Mouse (Mus musculus) ES-CJ7 (cell line): ENCODE measurements around the gene Ddr2.

Experiments used
- DNase-seq: peaks from one replicate; pipeline ENCODE4 v3.0.0; 2011; ENCODE audit warnings: low read depth, low spot score

Gene Ddr2

DNA sequence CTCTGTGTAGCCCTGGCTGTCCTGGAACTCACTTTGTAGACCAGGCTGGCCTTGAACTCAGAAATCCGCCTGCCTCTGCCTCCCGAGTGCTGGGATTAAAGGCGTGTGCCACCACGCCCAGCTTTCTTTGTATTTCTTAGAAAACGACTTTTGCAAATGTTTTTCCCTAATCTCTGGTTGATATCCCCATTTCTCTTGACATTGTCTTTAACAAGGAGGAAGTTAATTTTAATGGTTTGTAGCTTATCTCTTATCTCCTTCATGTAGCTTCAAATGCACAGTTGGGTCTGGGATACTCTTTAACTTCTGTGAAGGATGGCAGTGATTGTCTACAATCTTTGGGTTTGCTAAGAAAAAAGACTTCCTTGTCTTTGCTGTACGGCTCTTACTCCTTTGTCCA, 7.7 kb downstream of the Ddr2 start:
- peak; percentile 59 for DNase-seq

DNA sequence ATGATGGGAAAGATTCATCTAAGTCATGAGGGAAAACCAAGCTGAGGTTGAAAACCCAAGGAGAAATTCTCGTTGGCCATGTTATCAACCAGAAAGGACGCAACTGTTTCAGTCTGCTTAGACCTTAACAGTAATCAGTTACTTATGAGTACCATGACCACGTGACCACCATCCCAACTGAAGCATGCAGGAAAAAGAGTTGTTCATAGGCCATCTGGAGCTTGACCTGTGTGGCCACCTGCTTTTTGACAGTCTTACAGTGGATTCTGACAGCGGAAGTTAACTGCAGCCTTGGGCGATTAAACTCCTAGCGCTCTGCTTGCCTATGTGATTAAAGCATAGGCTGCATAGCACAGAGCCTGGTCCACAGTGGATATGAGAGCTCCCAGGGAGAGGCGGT, 23.9 kb downstream of the Ddr2 start:
- DNase-seq = no peak

DNA sequence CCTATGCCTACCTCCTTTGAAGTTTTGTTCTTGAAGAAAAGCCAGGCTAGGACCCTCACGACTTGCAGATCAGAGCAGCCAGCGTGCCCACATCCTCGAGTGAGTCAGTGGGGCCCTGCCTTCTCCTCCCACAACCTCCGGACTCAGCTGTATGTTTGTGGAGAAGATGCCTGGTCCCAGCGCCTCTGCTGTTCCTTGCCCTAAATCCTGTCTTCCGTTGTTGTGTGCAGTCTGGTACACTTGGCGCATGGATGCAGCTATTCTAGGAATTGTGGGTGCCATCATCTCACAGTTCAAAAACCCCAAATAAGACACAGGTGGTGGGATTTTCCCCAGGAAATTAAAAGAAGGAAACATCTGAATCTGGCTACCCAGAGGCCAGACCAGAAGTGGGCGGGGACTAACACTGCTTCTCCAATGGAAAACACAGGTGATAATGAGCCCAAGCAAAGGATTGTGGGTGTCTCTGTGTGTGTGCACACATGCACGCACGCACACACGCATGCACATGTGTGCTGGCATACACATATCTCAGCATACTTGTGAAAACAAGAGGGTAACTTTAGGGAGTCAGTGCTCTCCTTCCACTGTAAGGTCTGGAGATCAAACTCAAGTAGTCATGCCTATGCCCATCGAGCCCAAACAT, 26.3 kb downstream of the Ddr2 start:
- no peak for DNase-seq

DNA sequence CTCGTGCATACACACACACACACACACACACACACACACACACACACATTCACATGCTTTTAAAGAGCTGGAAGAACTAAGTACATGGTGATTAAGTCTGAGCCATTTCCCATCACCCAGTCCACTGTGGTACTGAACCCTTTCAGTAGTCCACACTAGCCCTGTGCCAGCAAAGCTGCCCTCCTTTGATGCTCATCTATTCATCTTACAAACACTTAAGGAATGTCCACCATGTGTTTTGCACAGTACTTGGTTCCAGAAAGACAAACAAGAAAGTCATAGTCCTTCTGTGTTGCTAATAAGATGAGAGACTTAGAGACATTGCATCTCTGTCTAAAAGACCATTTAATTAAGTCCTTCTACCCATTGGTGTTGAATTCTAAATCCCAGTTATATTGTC, 29.7 kb downstream of the Ddr2 start:
- DNase-seq = no peak

DNA sequence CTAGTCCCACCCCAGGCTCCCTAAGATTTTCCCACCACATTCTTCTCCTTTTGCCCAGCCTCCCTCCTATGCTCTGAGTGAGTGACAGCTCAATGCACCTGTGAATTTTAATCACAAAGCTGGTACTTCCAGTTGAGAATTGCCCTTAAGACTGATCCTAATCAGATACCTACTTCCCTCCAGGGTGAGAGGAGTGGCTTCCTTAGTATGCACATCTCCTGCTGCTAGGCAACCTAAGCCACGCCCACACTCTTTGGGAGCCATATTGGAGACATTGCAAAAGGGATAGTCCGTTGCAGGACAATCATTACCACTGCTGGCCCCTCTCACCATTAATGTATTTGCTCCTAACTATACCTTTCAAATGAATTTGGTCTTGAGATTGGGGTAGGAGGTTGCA, 31.1 kb downstream of the Ddr2 start:
- peak; percentile 38 for DNase-seq

DNA sequence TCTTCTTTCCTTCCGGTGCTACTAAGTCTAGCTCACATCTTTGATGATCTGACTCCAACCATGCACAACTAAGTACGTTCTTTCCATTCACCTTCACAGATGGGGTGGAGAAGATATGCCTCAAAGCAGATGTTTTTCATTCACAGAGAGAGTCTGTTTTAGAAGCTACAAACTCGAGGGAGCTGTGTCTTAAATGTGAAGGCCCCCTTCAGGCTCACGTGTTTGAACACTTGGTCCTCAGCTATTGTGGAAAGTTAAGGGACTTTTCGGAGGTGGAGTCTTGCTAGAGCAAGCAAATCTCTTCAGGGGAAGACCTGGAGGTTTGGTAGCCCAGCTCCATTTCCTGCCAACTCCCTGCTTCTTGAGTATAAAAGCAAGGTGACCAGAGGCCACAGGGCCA, 34.2 kb downstream of the Ddr2 start:
- DNase-seq = no peak

DNA sequence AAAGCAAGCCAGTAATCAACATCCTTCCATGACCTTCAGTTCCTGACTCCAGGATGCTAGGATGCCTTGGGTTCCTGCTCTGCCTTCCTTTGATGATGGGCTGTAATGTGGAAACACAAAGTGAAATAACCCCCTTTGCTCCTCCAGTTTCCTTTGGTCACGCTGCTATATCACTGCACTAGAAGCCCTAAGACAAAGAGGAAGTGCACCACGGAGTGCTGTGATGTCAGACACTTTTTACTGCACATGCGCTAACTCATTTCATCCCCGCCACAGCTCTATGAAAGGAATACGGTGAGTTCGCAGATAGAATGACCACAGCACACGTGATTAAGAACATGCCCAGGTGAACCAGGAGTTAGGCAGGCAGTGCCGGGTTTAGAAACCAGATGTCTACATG, 36.8 kb downstream of the Ddr2 start:
- no peak for DNase-seq

DNA sequence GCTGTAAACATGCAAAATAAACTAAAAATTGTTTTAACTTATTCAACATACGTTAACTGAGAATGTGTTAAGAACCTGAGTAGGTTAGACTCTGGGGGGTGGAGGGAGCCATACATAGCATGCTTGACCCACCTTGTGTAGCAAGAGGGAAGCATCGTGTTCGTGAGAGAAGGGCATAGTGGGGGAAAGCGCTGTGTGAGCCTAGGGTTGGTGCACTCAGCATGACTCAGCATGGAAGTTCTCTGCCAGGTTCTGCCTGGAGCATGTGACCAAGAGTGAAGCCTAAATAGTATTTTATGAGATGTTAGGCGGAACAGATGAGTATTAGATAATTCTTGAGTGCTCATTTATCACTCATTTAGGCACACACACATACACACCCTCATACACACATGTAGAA, 41.4 kb downstream of the Ddr2 start:
- DNase-seq = no peak

DNA sequence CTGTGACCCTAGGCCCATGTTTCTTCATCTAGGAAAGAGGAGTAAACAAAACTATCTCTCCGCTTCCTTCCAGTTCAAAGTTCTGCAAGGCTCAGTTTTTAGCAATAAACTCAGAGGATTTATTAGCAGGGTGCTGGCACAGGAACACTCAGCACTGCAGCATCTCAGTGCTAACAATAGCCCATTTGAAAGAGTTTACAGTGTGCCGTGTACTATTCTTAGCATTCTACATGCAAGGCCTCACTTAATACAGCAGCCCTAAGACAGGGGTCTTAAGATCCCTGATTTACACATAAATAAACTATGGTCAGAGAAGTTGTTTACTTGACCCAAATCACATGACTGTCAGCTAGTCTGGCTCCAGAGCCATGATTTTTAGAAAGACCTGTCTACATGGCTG, 44.6 kb downstream of the Ddr2 start:
- DNase-seq = no peak

DNA sequence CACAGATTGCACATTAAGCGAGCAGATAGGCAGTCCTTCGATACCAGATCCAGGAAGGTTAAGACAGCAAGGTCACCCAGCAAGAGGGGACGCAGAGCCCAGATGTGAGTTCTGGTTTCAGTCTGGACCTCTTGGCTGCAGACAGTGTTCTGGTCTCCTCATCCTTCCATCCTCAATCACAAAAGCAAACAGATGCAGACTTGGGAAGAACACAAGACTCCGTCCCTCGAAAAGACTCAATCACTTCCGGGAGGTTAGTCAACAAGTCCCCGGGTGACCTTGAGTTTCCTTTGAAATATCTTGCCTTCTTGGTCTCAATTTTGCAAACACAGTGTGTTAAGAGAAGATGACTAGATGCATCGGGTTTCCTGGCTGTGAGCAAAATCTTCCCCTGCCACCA, 45.6 kb downstream of the Ddr2 start:
- no peak for DNase-seq

DNA sequence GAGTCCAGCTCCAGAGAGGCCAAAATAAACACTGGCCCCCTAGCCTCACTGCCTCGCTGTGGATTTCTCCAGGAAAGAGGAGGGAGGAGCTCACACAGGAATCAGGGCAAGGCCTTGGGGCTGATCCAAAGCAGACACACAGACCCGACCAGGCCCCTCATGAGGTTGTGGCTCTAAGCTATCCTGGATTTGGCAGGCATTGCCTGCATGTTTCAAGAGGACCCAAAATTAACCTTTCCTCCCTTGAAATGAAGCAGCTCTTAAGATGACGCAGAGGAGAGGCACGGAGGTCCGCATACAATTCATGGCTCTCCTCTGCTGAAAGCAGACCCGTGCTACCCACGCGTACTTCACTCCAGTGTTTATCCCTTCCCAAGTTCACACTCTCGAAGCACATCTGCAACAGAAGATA, 46.5 kb downstream of the Ddr2 start:
- no peak for DNase-seq

DNA sequence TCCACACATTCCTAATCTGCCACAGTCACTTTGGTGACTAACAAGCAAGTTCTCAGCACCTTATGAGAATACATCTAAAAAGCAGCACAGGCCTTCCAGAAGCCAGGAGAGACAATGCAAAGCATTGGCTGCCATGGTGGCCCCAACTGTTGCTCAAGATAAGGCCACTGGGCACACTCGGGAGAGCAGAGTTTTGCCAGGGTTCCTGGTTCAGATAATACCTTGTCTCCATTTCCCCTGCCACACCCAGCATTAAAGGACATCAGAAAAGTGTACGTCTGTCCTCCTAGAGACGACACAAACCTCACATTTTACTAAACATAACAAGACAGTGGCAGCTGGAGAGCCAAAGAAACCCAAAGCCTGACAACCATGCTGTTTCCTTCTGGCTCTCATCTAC, 50.3 kb downstream of the Ddr2 start:
- no peak for DNase-seq

DNA sequence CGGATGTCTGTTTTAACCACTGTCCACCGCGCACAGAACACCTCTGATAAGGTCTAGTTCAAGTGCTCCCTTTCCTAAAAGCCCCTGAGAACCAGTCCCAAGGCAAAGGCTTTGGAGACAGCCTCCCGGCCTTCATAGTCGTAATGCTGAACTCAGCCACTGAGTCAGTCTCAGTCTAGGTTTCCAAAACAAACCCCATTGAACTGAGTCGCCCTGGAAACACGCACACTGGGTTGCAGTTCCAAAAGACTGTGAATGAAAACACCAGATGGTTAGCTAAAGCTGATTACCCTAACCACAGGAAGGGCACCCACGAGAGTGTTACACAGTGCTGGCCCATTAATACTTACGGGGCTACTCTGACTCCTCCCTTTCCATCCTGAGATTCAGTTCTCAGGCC, 51.2 kb downstream of the Ddr2 start:
- DNase-seq = no peak

DNA sequence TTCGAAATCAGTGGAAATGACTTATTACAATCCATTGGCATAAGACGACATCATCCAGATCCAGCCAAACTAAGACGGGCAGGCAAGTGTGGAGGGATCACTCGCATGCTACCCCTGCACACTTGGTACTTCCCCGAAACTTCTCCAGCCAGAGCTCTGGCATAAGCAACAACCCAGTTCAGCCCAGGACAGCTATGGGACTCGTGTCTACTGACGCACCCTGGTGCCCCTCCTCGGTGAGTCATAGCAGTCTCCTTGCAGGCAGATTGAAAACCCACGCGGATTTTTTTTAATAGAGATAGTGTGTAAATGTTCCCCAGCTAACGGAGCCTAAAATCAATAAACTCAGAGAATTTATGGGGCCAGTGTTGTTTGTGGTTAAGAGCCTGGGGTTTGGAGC, 52.5 kb downstream of the Ddr2 start:
- no peak for DNase-seq

DNA sequence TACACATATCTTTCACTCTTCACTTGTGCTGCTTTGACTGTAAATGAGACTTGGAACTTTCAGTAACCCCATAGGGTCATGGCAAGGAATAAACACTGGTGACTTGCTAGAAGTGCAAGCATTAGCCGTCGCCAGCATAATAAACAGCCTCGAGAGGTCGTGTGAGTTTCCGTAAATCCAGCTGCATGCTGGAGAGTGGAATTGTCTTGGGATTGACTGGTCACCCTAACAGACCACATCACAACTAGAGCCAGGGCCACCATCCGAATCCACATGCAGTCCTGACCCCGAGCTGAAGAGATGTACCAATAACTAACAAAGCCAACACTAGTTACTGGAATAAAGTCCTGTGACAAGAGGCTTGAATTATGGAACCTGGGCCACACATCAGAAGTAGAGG, 53.0 kb downstream of the Ddr2 start:
- no peak for DNase-seq

DNA sequence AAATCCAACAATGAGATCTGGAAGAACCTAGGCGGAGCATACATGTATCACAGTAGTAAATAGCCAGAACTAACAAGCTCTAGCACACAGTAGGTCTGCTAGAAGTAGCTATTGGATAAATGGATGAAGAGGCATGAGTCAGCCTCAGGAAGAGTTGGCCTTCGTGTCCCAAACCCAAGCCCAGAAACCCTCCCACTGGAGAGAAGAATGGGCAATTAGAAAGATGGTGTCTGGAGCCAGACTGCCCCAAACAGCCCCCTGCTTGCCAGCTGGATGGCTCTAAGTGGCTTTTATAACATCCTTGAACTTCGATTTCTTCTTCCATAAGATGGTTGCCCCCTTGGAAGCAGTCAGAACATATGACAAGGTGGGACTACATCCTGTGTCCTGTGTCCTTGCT, 53.6 kb downstream of the Ddr2 start:
- DNase-seq = no peak

DNA sequence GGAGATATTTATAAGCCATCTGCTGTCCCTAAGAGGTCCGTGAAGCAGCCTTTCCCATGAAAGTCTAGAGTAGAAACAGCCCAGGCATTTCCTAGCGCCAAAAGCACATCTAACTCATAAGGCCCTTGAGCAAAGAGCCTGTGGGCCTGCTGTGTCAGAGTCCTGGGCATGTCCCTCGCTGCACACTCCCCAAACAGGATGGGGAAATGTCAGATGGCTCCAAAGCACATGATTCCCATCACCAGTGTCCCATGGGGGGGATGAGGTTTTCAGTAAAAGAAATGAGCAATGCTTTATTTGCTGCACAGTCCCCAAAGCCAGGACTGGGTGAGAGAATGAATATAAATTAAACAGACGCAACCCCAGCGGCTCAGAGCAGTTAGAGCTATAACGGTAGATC, 54.3 kb downstream of the Ddr2 start:
- DNase-seq = no peak

DNA sequence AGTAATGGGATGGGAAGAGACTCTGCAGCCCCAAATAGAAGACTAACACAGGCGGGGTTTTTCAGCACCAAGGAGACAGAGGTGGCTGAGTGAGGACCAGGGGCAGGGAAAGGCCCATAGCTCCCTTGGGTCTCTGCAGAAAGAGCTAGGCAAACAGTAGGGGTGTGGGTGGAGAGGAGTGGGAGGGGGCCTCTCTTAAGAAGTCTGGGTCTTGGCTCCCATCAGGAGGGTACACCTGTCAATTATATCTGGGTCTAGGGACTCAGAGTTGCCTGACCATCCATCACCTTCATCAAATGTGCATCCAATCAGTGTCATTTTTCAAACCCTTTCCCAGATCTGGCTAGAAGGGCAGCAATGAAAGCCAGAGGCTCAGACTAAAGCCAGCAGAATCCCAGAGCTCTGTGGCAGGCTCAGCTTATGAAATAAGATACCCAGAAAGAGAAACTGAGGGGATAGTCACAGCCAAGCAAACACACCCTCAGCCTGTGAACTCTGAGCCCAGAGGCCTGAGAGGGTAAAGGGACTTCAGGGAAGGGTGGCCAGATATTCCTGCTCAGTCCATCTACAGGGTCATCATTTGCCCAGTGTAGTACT, 58.0 kb downstream of the Ddr2 start:
- DNase-seq = no peak

DNA sequence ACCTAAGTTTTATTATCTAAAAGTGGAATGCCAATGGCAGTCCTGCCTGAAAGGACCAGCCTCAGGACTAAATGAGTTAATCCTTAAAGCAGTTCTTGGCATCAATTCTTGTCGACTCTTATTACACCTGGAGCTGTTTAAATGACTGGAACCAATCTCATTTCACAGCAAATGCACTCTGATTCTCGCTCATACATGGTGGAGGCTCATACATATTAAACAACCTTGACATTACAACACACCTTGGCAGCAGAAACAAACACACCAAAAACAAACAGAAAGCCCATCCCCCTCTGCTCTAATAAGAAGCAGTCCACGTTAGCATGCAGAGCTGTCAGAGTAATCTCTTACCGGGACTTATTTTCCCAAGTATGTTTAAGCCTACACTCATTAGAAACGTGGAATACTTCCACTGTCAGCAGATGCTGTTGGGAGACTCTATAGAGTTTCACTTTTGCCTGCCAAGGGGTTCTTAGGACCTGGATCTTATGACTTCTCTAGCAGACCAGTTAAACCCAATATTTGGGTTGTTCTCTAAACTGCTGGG, 58.9 kb downstream of the Ddr2 start:
- DNase-seq = no peak

DNA sequence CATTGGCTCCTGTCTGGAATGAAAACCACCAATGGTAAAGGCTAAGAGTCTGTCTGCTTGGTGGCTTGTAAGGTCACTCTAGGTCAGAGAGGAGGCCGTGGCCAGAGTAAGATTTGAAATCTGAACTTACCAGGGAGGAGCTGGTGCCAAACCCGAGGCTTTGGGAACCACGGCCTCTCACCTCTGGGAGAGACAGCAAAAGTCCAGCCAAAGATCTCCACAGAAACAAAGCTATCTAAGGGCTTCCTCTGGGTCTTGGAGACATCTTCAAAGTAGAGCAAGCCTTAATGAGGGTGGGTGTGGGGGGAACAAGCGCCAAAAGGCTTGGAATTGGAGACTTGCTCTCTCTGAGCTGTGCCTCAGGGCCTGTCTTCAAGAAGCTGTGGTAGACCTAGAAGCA, 62.1 kb downstream of the Ddr2 start:
- no peak for DNase-seq

DNA sequence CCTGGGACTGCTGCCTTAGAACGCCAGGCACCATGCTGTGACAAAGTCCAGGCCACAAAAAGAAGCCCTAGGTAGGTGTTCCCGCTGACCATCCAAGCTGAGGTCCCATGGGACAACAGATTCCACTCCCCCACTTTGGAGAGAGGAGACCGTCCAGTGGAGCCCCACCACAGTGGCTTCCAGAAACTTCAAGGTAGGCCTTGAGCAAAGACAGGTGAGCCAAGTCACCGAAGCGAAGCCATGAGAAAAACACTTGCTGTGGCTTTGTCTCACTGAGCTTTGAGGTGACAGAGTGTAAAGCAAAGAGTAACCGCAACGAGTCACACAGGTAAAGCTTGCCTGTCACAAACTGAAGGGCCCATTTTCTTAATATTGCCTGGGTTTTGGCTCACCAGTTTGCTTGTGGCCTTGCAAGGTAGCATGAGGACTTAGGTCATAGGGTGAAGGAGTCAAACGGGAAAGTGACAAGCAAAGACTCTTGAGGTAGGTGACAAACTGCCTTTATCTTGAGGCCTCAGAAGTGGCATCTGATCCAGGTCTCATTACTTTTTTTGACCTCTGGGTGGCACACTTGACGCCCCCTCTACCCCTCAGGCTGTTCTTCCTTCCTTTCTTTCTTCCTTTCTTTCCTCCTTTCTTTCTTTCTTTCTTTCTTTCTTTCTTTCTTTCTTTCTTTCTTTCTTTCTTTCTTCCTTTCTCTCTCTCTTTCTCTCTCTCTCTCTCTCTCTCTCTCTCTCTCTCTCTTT, 65.7 kb downstream of the Ddr2 start:
- DNase-seq = no peak

DNA sequence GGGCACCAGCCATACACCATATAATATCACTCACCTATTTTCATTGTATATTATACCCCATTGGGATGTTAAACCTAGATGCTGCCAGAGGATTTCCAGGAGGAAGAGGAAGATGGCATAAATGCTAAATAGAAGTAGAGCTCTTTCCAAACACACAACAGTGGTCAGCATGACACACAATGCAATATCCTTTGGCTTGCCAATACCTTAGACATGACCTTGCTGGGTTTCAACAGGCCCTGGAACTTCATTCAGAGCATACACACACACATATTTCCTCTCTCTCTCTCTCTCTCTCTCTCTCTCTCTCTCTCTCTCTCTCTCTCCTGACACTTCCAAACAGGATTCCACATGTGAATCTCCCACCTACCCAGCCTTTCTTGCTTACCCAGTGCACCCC, 66.8 kb downstream of the Ddr2 start:
- no peak for DNase-seq

DNA sequence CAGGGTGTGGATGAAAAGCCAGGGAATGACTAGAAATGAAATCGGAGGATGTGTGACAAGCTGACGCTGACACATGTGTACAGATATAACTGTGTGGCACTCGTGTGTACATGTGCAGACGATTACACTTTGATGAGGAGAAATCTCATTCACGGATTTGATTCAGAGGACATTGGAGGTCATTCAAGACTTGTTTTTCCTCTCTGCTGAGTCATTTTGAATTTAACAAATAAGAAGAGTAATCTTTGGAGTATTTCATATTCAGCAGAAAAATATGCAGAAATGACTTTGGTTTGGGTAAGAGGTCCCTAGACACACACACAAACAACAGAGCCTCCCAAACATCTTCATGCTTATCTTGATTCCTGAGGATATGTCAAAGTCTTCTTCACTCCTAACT, 67.6 kb downstream of the Ddr2 start:
- no peak for DNase-seq
